Mouse (Mus musculus) thymus, postnatal 0 days (tissue): ENCODE measurements around the gene Nop16. TPM values are rescaled to one million over a fixed set of nuclear protein-coding genes. Genes with fewer than 3 reads are reported as not detected.

Experiments used
- DNase-seq: peaks from one replicate; pipeline ENCODE4 v3.0.0-alpha.2; 2015; ENCODE audit warnings: low spot score
- polyA plus RNA-seq: library from polyadenylated mRNA; unstranded; fragments of >200 nt; fragmentation: Nextera tagmentation; extraction: Ambion mirVana; gene quantifications from 2 replicates; pipeline ENCODE4 v1.2.1, GENCODE M21; 2015

Nop16 gene
- polyA plus RNA-seq, 1 experiment from 2014 or later = 64.8 TPM

DNA sequence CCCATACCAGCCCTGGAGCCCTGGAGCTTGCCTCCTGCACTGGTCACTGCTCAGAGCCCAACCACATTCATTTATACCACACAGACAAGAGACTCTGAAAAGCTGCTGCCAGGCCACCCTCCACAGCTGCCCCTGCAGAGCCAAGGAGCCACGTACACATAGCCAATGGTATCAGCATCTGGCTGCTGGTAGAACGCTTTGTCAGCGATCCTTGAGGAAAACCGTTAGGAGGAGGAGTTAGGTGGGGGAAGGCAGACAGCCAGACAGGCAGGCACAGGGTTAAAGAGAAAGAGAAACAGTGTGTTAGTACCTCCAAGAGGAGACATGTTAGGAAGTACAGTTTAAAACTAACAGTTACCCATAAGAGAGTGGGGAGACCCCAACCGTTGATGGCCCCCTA, 7.0 kb upstream of the Nop16 start:
- no peak for DNase-seq

DNA sequence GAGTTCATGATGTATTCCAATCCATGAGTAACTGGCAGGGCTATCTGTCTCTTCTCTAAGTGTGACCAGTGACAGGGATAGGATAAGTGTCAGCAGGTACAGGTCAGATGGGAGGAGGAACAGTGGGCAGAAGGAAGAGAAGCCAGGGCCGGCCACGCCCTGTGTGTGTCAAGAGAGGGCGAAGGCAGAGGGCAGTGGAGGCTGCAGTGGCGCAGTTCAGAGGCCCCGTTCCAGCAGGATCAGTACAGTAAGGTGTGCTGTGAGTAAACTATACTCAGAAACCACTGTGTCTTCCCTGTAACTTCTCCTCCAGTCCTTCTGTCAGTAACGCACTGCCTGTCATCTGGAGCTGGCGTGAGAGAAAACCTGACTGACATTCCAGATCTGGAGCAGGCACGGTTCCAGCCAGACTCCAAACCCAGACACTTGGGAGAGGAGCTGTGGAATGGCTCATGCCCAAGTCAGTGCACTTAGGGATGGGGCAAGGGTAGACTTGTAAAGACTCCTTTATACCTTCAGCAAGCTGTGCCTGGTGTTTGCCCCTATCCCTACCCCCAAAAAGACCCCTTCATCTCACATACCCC, 6.3 kb upstream of the Nop16 start:
- no peak for DNase-seq

DNA sequence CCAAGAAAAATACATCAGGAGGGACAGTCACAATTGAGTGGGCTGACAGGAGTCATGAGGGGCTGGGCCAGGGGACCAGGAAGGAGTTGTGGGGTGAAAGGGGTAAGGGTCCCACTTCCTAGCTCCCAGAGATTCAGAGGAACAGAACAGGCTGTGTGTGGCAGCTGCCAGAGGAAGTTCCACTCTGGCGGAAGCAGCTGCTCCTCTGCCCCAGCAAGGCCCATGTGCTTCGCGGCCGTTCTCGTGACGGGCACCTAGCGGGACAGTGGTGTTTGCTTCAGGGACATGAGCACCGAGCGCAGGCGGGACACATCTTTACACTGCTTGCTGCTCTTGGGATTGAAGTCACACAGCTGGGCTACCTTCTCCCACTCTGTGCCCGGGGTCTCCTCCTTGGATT, 3.7 kb upstream of the Nop16 start:
- DNase-seq = no peak

- DNase-seq = no peak
Observed at GRCm38 (mm10) chr13:54591776-54592356, 2.0 kb upstream of the Nop16 start.

- DNase-seq = no peak
Observed at GRCm38 (mm10) chr13:54589414-54589995, 385 bp downstream of the Nop16 start.

DNA sequence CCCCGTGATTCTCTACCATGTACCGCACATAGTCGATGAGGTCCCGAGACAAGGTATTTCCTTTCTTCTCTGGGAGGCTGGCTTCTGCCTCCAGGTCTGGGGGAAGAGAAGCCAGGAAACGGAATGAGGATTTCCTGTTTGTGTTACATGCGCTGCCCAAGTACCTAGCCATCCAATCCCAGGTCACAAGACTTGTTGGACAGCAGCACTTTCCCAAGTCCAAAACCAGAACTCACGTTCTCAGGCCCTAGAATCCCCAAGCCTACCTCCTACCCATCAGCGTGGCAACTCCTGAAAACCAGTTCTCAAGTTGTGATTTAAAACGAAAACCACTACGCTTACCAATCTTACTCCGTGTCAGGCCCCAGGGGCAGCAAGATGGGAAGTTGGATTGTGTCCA, 4.1 kb downstream of the Nop16 start:
- DNase-seq = no peak

GRCm38 (mm10) chr13:54582860-54583259, 7.0 kb downstream of the Nop16 start:
- no peak for DNase-seq

DNA sequence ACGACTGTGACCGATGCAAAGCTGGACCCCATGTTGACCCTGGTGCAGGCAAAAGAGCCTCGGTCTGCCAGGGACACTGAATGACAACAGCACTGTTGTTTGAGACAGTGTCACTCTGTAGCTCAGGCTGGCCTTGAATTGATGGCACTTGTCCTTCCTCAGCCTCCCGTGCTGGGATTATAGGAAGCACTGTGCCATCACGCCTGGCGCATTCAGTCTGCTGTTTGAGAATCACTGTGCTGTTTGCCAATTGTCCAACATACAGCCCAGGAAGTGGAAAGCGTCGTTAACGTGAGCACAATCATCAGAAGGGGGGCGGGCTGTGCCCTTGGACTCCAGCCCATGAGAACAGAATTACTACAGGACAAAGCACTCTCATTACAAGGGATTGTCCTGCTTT, 7.8 kb downstream of the Nop16 start:
- no peak for DNase-seq

GRCm38 (mm10) chr13:54581385-54581784, 8.5 kb downstream of the Nop16 start:
- no peak for DNase-seq

- no peak for DNase-seq
Observed at GRCm38 (mm10) chr13:54577652-54578507, 12.0 kb downstream of the Nop16 start.

DNA sequence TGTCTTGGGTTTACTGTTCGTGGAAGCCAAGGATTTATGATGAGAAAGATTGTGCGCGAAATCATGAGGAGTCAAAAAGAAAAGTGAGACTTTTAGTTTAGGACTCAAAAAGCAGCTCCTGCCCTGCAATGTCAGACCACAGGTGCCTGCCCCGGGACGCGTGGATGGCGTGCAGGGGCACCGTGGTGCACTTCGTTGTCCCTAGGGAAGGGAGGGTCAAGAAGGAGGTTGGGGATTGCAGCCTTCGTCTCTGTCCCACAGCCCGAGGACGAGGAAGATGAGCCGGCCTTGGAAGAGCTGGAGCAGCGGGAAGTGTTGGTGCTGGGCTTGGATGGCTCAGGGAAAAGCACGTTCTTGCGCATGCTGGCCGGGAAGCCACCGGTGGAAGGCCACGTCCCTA, 14.4 kb downstream of the Nop16 start:
- DNase-seq = peak; percentile 4

GRCm38 (mm10) chr13:54574854-54575481, 14.9 kb downstream of the Nop16 start, which contains the start of gene Arl10:
TSS of gene Arl10 (plus strand) at chr13:54575015.
- peak; percentile 39 for DNase-seq

DNA sequence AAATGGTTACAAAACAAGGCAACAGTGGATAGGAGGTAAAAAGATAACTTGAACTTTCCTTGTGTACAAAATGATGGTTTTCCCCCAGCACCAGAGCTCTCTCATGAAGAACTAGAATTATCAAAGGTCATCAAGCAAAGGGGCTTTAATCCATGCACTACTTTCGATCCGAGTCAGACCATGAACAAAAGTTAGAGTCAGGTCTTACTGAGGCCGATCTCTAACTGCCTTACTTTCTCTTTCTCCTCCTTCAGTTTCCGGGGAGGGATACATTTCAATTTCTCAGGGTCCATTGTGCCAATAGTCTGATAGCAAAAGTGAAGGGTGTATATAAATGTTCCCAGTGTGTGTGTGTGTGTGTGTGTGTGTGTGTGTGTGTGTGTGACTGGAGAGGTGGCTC, 17.3 kb downstream of the Nop16 start:
- no peak for DNase-seq

DNA sequence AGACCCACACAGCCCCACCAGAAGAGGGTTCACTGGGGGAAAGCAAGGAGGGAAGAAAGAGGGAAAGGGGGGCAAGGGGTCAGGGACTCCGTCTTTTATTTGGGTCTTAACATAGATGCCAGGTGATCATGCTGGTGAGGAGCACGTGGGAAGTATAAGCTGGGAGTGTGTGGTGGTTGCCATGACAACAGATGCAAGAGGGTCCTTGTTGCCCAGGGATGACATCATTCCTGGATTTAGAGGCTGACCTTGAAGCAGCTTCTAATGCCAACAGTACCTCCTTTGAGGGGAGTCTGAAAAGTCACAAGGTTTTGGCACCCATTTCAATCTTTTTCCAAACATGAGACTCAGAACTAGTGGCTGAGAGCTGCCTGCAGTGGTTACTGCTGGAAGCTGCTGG, 18.3 kb downstream of the Nop16 start:
- DNase-seq = no peak

- DNase-seq = no peak
Observed at GRCm38 (mm10) chr13:54570736-54571135, 19.2 kb downstream of the Nop16 start.

- no peak for DNase-seq
Observed at GRCm38 (mm10) chr13:54569282-54569681, 20.6 kb downstream of the Nop16 start.

GRCm38 (mm10) chr13:54568380-54568779, 21.5 kb downstream of the Nop16 start:
- DNase-seq = no peak

- DNase-seq = no peak
Observed at GRCm38 (mm10) chr13:54565594-54566345, 24.1 kb downstream of the Nop16 start.

DNA sequence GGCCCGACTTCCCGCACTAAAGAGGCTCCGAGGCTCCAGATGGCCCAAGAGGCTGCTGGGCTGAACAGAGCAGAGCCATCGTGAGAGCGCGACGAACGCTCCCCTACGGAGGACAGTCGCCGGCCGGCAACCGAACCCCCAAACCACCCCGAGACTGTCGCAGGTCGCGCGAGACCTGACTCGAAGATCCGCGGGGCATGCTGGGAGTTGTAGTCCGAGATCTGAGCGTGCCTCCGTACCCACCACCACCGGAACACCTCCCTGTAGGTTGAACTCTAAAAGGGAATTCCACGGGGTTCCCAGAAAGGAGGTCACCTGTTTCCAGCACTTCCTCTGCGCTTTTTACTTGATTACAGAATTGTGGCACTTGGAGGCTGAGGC, 24.7 kb downstream of the Nop16 start, which contains the start of gene 4833439L19Rik:
TSS of gene 4833439L19Rik (minus strand) at position 235 of the 381 bp plus-strand sequence.
- peak; percentile 96 for DNase-seq

DNA sequence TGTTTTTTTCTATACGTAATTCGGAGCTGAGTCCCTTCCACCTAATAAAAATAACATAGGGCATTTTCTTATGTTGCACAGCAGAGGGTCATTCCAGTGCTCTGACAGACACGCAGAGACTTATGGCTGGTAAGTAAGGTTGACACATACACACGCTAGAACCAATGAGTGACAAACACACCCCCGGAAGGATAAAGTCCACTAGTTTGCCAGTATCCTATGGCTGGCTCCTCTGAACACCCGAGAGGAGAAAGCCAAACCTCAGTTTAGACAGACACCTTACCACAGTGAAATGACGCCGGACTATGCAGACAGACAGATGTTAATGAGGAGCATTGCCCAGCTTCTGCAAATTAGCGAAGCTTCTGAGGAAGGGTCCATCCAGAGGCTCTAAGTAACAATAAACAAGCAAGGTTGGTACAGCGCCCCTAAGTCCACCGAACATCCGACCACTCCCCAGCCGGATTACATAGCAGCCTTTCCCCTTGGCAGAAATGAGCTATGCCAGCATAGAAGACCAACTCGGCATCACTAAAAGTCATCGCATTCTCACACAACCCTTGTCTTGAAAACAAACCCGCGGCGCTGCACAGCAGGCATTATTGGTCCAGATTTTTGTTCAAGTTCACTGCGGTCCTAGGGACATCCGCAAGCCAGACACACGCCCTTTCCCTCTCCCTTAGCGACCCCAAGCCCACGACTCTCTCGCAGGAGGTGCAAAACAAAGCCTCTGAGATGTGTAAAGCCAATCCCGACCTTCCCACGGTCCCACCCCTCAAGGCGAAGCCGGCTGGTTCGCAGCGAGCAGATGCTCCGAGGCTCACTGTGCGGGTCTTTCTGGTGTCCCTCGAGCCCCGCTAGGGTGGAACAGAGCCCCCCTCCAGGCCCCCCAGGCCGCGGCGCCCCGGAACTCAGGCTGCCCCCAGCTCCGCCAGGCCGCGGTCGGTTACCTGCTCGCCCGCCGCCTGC, 25.4 kb downstream of the Nop16 start:
- DNase-seq = no peak
